Mouse (Mus musculus): Measurements from ENCODE around the gene Gm20441. TPM values are rescaled to one million over a fixed set of nuclear protein-coding genes. Genes with fewer than 3 reads are reported as not detected.

Gene Gm20441
- total RNA-seq, 2 experiments from 2014 or later: not detected

GRCm38 (mm10) chr10:75725449-75725848 lies 55.3 kb downstream of the Gm20441 start:
- intact Hi-C loops (cut with DNase I): no loop called here
- DNase-seq (ENCODE audit: low spot score in 2 of 2): no peak

Other genes starting within 250 kb of the Gm20441 start
- gene Lrrc75b, start 220.6 kb downstream of the Gm20441 start, total RNA-seq (2021): 10 to 100 TPM in 1 of 2 experiments, 1 to 10 TPM in 1; 9.8 to 10.1 TPM
- gene Ggt1, start 219.3 kb downstream of the Gm20441 start, total RNA-seq (2021): 1 to 10 TPM; 2.5 to 4.1 TPM
- 1 to 10 TPM; 1.6 to 2.9 TPM for gene Ggt5, start 191.6 kb downstream of the Gm20441 start, total RNA-seq (2021)
- 1 to 10 TPM; 7.8 to 8.3 TPM for gene Susd2, start 136.9 kb downstream of the Gm20441 start, total RNA-seq (2021)
- gene Cabin1, start 16.6 kb downstream of the Gm20441 start, total RNA-seq (2021): 10 to 100 TPM; 66.4 to 85.5 TPM
- gene Ddt, start 7.5 kb downstream of the Gm20441 start, total RNA-seq (2021): 10 to 100 TPM; 43.5 to 50.0 TPM
- gene Gstt3, start 460 bp upstream of the Gm20441 start, total RNA-seq (2021): 1 to 10 TPM in 1 of 2 experiments, under 1 TPM in 1; 0.91 to 2.0 TPM
- gene Gstt1, start 17.6 kb upstream of the Gm20441 start, total RNA-seq (2021): 10 to 100 TPM in 1 of 2 experiments, 1 to 10 TPM in 1; 6.2 to 11.4 TPM
- gene Gstt4, start 41.6 kb upstream of the Gm20441 start, total RNA-seq (2021): not detected
- gene Gstt2, start 56.5 kb upstream of the Gm20441 start, total RNA-seq (2021): 1 to 10 TPM; 4.8 to 5.0 TPM
- gene Mif, start 79.3 kb upstream of the Gm20441 start, total RNA-seq (2021): 100 to 1,000 TPM; 506 to 546 TPM
- 1 to 10 TPM; 3.3 to 3.8 TPM for gene Derl3, start 112.5 kb upstream of the Gm20441 start, total RNA-seq (2021)
- 10 to 100 TPM; 80.0 to 82.4 TPM for gene Smarcb1, start 140.7 kb upstream of the Gm20441 start, total RNA-seq (2021)
- gene Chchd10, start 152.2 kb upstream of the Gm20441 start, total RNA-seq (2021): 100 to 1,000 TPM; 373 to 446 TPM
- 1 to 10 TPM in 1 of 2 experiments, under 1 TPM in 1; 0.79 to 1.7 TPM for gene Mmp11, start 155.5 kb upstream of the Gm20441 start, total RNA-seq (2021)
- gene Gm867, start 159.7 kb upstream of the Gm20441 start, total RNA-seq (2021): under 1 TPM in 1 of 2 experiments, not detected in 1; 0.35 TPM
- gene Vpreb3, start 162.1 kb upstream of the Gm20441 start, total RNA-seq (2021): not detected
- not detected for gene Gm5134, start 173.6 kb upstream of the Gm20441 start, total RNA-seq (2021)